Mouse (Mus musculus) gastrocnemius, postnatal 4 days (tissue): Measurements from ENCODE around the gene Mlip. TPM values are rescaled to one million over a fixed set of nuclear protein-coding genes. Genes with fewer than 3 reads are reported as not detected.
"Not testable (repeated sequence)": the region's sequence is repeated elsewhere in the genome, so short reads cannot be mapped to it uniquely, and the experiment has no call there.

Experiments used
- DNase-seq, 2 experiments: peaks; one replicate each; pipeline ENCODE4 v3.0.0; 2021 to 2022; ENCODE audit warnings: low spot score in 2 of 2, mixed read lengths in 2 of 2
- total RNA-seq, 2 experiments: library from RNA; stranded (reverse); gene quantifications; 2 replicates each; pipeline ENCODE4 v1.2.3; 2021

Gene Mlip
- total RNA-seq, 2 experiments from 2014 or later = 110 to 113 TPM

- DNase-seq = no peak
These were observed 101.2 kb downstream of the Mlip start for GRCm38 (mm10) chr9:77251511-77252112.

GRCm38 (mm10) chr9:77198250-77198649 lies 154.5 kb downstream of the Mlip start:
- DNase-seq = no peak

GRCm38 (mm10) chr9:77179486-77179885 lies 173.3 kb downstream of the Mlip start:
- DNase-seq = no peak

- DNase-seq = no peak
These were observed 176.9 kb downstream of the Mlip start for GRCm38 (mm10) chr9:77175870-77176269.

- DNase-seq = no peak
These were observed 180.7 kb downstream of the Mlip start for GRCm38 (mm10) chr9:77172044-77172443.

GRCm38 (mm10) chr9:77165877-77166276 lies 186.9 kb downstream of the Mlip start:
- DNase-seq = no peak

- DNase-seq = no peak
These were observed 191.0 kb downstream of the Mlip start for GRCm38 (mm10) chr9:77161764-77162163.

GRCm38 (mm10) chr9:77160277-77160926 lies 192.4 kb downstream of the Mlip start:
- DNase-seq = no peak

GRCm38 (mm10) chr9:77148518-77149257 lies 204.1 kb downstream of the Mlip start:
- no peak for DNase-seq

GRCm38 (mm10) chr9:77119735-77120134 lies 233.0 kb downstream of the Mlip start:
- no peak for DNase-seq

GRCm38 (mm10) chr9:77096886-77097285 lies 255.9 kb downstream of the Mlip start:
- no peak for DNase-seq

GRCm38 (mm10) chr9:77083221-77083620 lies 269.5 kb downstream of the Mlip start:
- DNase-seq = not testable (repeated sequence)

- no peak for DNase-seq
These were observed 281.1 kb downstream of the Mlip start for GRCm38 (mm10) chr9:77071676-77072075.

GRCm38 (mm10) chr9:77056611-77057010 lies 296.2 kb downstream of the Mlip start:
- no peak for DNase-seq

- no peak for DNase-seq
These were observed 298.2 kb downstream of the Mlip start for GRCm38 (mm10) chr9:77054426-77055193.

Other genes with a start within 250 kb of the Mlip start
- 1 to 10 TPM; 4.5 to 5.9 TPM for gene Lrrc1, start 191.9 kb upstream of the Mlip start, total RNA-seq